8 mouse cellular contexts compared by ENCODE assay signal in the genomic region with DNA sequence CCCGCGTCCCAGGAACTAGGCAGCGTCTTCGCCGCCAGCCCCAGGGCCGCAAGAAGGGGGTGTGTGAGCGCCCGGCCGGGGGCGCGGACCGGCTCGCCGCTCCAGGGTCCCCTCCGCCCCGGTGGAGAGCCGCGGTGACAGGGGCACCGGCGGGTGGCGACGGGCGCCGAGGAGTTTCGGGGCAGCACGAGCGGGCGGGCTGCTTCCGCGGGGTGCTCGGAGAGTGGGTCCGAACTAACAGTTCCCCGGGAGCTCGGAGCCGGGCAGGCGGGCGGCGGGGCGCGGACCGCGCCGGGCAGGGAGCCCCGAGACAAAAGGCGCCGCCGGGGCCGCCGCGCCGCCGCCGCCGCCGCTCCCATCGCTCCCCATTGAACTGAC. TPM values are rescaled to one million over a fixed set of nuclear protein-coding genes. Genes with fewer than 3 reads are reported as not detected.
A peak's percentile ranks its signal among the peaks of the same experiment; 100 is the strongest.
DNase-seq lines count a peak whose midpoint lies in the region; ATAC-seq and TF ChIP-seq lines count a peak whose summit lies in the region.

No protein-coding gene starts in this region.

- DNase-seq in heart, adult 9 months (ENCODE audit: low spot score in 2 of 2): no peak
- DNase-seq in liver, embryonic 13.5 days: no peak
- no peak for DNase-seq in B cell, adult 2 months
- DNase-seq in MN1 (ENCODE audit: low spot score): no peak
- DNase-seq in adrenal gland, postnatal 25 days: no peak

- WGBS in heart, embryonic 11.5 days (ENCODE audit: insufficient replicate concordance): under 1% methylated on average over 31 of the region's 56 CpGs
- WGBS in forebrain, embryonic 15.5 days: under 1% methylated on average over 44 of the region's 56 CpGs
- under 1% methylated on average over 32 of the region's 56 CpGs for WGBS in liver, embryonic 13.5 days (ENCODE audit: insufficient replicate concordance)

- ATAC-seq in heart, embryonic 11.5 days (replicated peaks; ENCODE audit: insufficient number of reproducible peaks, low FRiP score, low TSS enrichment): peak; percentile 15; the same call in 1 of the 2 replicates
- ATAC-seq in forebrain, embryonic 15.5 days (replicated peaks): peak; percentile 26
- ATAC-seq in liver, embryonic 13.5 days (ENCODE audit: low read depth): no peak

- TF ChIP-seq CTCF in E14TG2a.4 (conservative IDR thresholded peaks at IDR 0.05; ENCODE audit: low read length): no peak

- H3K9ac ChIP-seq in heart, embryonic 11.5 days (ENCODE audit: low read depth, low read length): peak overlapping the region; percentile 94
- H3K9ac ChIP-seq in forebrain, embryonic 15.5 days (replicated peaks): peak overlapping the region; percentile 87
- H3K9ac ChIP-seq in liver, embryonic 13.5 days: peak overlapping the region; percentile 91

- peak overlapping the region; percentile 63 for H3K4me2 ChIP-seq in heart, embryonic 11.5 days
- peak overlapping the region; percentile 64 for H3K4me2 ChIP-seq in forebrain, embryonic 15.5 days (replicated peaks)
- peak overlapping the region; percentile 93 for H3K4me2 ChIP-seq in liver, embryonic 13.5 days

- H3K4me3 ChIP-seq in heart, embryonic 11.5 days (ENCODE audit: low read depth, low read length): peak overlapping the region; percentile 99
- H3K4me3 ChIP-seq in E14TG2a.4 (replicated peaks; ENCODE audit: low read length): peak overlapping the region; percentile 95
- peak overlapping the region; percentile 70 for H3K4me3 ChIP-seq in forebrain, embryonic 15.5 days
- H3K4me3 ChIP-seq in liver, embryonic 13.5 days (replicated peaks): peak overlapping the region; percentile 91

- H3K27me3 ChIP-seq in heart, embryonic 11.5 days (ENCODE audit: control insufficient read depth, insufficient read depth, low read length): no peaks in the 10 kb centered on the region
- H3K27me3 ChIP-seq in E14TG2a.4 (ENCODE audit: insufficient read depth, low read length): peaks cover 6% of the 10 kb centered on the region; the same call in 1 of the 2 replicates
- no peaks in the 10 kb centered on the region for H3K27me3 ChIP-seq in forebrain, embryonic 15.5 days
- H3K27me3 ChIP-seq in liver, embryonic 13.5 days: no peaks in the 10 kb centered on the region

- H3K36me3 ChIP-seq in heart, embryonic 11.5 days (ENCODE audit: control insufficient read depth, insufficient read depth, low read length): no peaks in the 10 kb centered on the region
- no peaks in the 10 kb centered on the region for H3K36me3 ChIP-seq in E14TG2a.4 (ENCODE audit: insufficient read depth, low read length)
- no peaks in the 10 kb centered on the region for H3K36me3 ChIP-seq in forebrain, embryonic 15.5 days
- no peaks in the 10 kb centered on the region for H3K36me3 ChIP-seq in liver, embryonic 13.5 days

- H3K27ac ChIP-seq in heart, embryonic 11.5 days (ENCODE audit: low read depth, low read length): peak overlapping the region; percentile 98
- peak overlapping the region; percentile 98 for H3K27ac ChIP-seq in forebrain, embryonic 15.5 days (replicated peaks)
- peak overlapping the region; percentile 88 for H3K27ac ChIP-seq in liver, embryonic 13.5 days

- peaks cover 5% of the 10 kb centered on the region for H3K4me1 ChIP-seq in heart, embryonic 11.5 days (ENCODE audit: control insufficient read depth, insufficient read depth, low read length)
- peaks cover 13% of the 10 kb centered on the region for H3K4me1 ChIP-seq in E14TG2a.4 (replicated peaks; ENCODE audit: low read depth, low read length)
- H3K4me1 ChIP-seq in forebrain, embryonic 15.5 days: peaks cover 10% of the 10 kb centered on the region
- peaks cover 21% of the 10 kb centered on the region for H3K4me1 ChIP-seq in liver, embryonic 13.5 days (replicated peaks)

- no peaks in the 10 kb centered on the region for H3K9me3 ChIP-seq in heart, embryonic 11.5 days (replicated peaks; ENCODE audit: control insufficient read depth, low read length)
- no peaks in the 10 kb centered on the region for H3K9me3 ChIP-seq in E14TG2a.4 (ENCODE audit: low read length)
- no peaks in the 10 kb centered on the region for H3K9me3 ChIP-seq in forebrain, embryonic 15.5 days
- no peaks in the 10 kb centered on the region for H3K9me3 ChIP-seq in liver, embryonic 13.5 days (replicated peaks)

RNA-seq across cellular contexts. Expression of a gene that starts 0.6 kb away (rescaled TPM):
- 17.8 and 19.0 TPM in 2 replicates for polyA plus RNA-seq in heart, embryonic 11.5 days (2014; fragmentation: Nextera tagmentation; extraction: Ambion mirVana)
- polyA plus RNA-seq in forebrain, embryonic 15.5 days (2015; fragmentation: Nextera tagmentation; extraction: Ambion mirVana): 53.1 and 58.0 TPM in 2 replicates
- polyA plus RNA-seq in liver, embryonic 13.5 days (2015; fragmentation: Nextera tagmentation; extraction: Ambion mirVana): 6.3 and 7.1 TPM in 2 replicates
- 25.9 and 32.8 TPM in 2 replicates for total RNA-seq in adrenal gland, postnatal 25 days (2021)
